Mouse (Mus musculus) embryonic facial prominence, embryonic 14.5 days (tissue): ENCODE measurements around the gene Osbp. TPM values are rescaled to one million over a fixed set of nuclear protein-coding genes. Genes with fewer than 3 reads are reported as not detected.
"Not testable (repeated sequence)": the region's sequence is repeated elsewhere in the genome, so short reads cannot be mapped to it uniquely, and the experiment has no call there.

Source experiments
- ATAC-seq: fragments of 200-750 bp; cut with Nextera tagmentation; 2 replicates; pipeline ENCODE4 v1.8.0; 2017; ENCODE audit warnings: low read depth, moderate number of reproducible peaks, moderate TSS enrichment
- DNase-seq: peaks from one replicate; pipeline ENCODE4 v3.0.0-alpha.2; 2015; ENCODE audit warnings: low spot score
- H3K27ac ChIP-seq: fragments of 300-500 bp; sonication (generic); replicated peaks from 2 replicates; pipeline ENCODE4 v1.5.1; 2014; ENCODE audit warnings: low read depth, mild to moderate bottlenecking, low read length, moderate library complexity
- H3K27me3 ChIP-seq: fragments of 300-500 bp; sonication (generic); replicated peaks from 2 replicates; pipeline ENCODE4 v1.6.1; 2014; ENCODE audit warnings: low read length; ENCODE audit not compliant: control insufficient read depth, insufficient read depth
- H3K36me3 ChIP-seq: fragments of 300-500 bp; sonication (generic); 2 replicates; pipeline ENCODE4 v1.6.1; 2014; ENCODE audit warnings: low read length, mixed read lengths; ENCODE audit not compliant: control insufficient read depth, insufficient read depth
- H3K4me1 ChIP-seq: fragments of 300-500 bp; sonication (generic); 2 replicates; pipeline ENCODE4 v1.6.1; 2014; ENCODE audit warnings: antibody characterized with exemption, low read length; ENCODE audit not compliant: control insufficient read depth, insufficient read depth
- H3K4me2 ChIP-seq: fragments of 300-500 bp; sonication (generic); 2 replicates; pipeline ENCODE4 v1.6.1; 2014; ENCODE audit warnings: low read depth, mild to moderate bottlenecking, low read length, moderate library complexity, mixed read lengths
- H3K4me3 ChIP-seq: fragments of 300-500 bp; sonication (generic); 2 replicates; pipeline ENCODE4 v1.5.1; 2014; ENCODE audit warnings: low read depth, mild to moderate bottlenecking, low read length
- H3K9ac ChIP-seq: fragments of 300-500 bp; sonication (generic); 2 replicates; pipeline ENCODE4 v1.6.1; 2014; ENCODE audit warnings: low read depth, mild to moderate bottlenecking, low read length, moderate library complexity, mixed read lengths
- H3K9me3 ChIP-seq: fragments of 300-500 bp; sonication (generic); 2 replicates; pipeline ENCODE4 v1.6.1; 2016; ENCODE audit warnings: low read length; ENCODE audit not compliant: control insufficient read depth
- WGBS: fragments of 180-500 bp; shearing (Covaris S2); extraction: QIAGEN DNeasy Blood & Tissue Kit; methylation state at CpG from one replicate; pipeline ENCODE4 v1.1.7; 2014; 5-methylcytosine and 5-hydroxymethylcytosine counted together
- polyA plus RNA-seq: library from polyadenylated mRNA; unstranded; fragments of >200 nt; fragmentation: Nextera tagmentation; extraction: Ambion mirVana; gene quantifications from 2 replicates; pipeline ENCODE4 v1.2.1, GENCODE M21; 2014

The Osbp gene
- polyA plus RNA-seq, 1 experiment from 2014 or later = 10.1 TPM

GRCm38 (mm10) chr19:11974223-11974540 lies 8.4 kb downstream of the Osbp start:
- H3K4me2 ChIP-seq = no peak overlapping the region
- H3K27ac ChIP-seq = no peak overlapping the region
- peaks cover 86% of the 10 kb centered on the region for H3K36me3 ChIP-seq
- no peaks in the 10 kb centered on the region for H3K27me3 ChIP-seq
- no peaks in the 10 kb centered on the region for H3K9me3 ChIP-seq
- H3K9ac ChIP-seq = no peak overlapping the region
- 88% methylated on average over 2 of the region's 2 CpGs for WGBS
- DNase-seq (peak; percentile 37), ATAC-seq (peak; percentile 88)
- no peaks in the 10 kb centered on the region for H3K4me1 ChIP-seq
- H3K4me3 ChIP-seq = no peak overlapping the region

- no peaks in the 10 kb centered on the region for H3K9me3 ChIP-seq
- H3K27ac ChIP-seq = no peak overlapping the region
- no peaks in the 10 kb centered on the region for H3K4me1 ChIP-seq
- no peak for DNase-seq
- peaks cover 99% of the 10 kb centered on the region for H3K36me3 ChIP-seq
- WGBS = 83% methylated on average over 4 of the region's 4 CpGs
- ATAC-seq = no peak
- no peaks in the 10 kb centered on the region for H3K27me3 ChIP-seq
- H3K4me2 ChIP-seq = no peak overlapping the region
- no peak overlapping the region for H3K9ac ChIP-seq
- H3K4me3 ChIP-seq = no peak overlapping the region
These were observed 9.9 kb downstream of the Osbp start for GRCm38 (mm10) chr19:11975683-11976082.

GRCm38 (mm10) chr19:11977363-11977762 lies 11.6 kb downstream of the Osbp start:
- 87% methylated on average over 5 of the region's 5 CpGs for WGBS
- Histone ChIP-seq H3K4me3 (no peak overlapping the region), H3K27ac (no peak overlapping the region), H3K9ac (no peak overlapping the region), H3K4me2 (no peak overlapping the region), H3K27me3 (no peaks in the 10 kb centered on the region), H3K4me1 (no peaks in the 10 kb centered on the region), H3K36me3 (peaks cover 98% of the 10 kb centered on the region), H3K9me3 (no peaks in the 10 kb centered on the region)
- DNase-seq (no peak), ATAC-seq (no peak)

GRCm38 (mm10) chr19:11980471-11980870 lies 14.7 kb downstream of the Osbp start:
- Histone ChIP-seq H3K9me3 (no peaks in the 10 kb centered on the region), H3K4me1 (no peaks in the 10 kb centered on the region), H3K27me3 (no peaks in the 10 kb centered on the region), H3K4me3 (no peak overlapping the region), H3K4me2 (no peak overlapping the region), H3K27ac (no peak overlapping the region), H3K9ac (no peak overlapping the region), H3K36me3 (peaks cover 94% of the 10 kb centered on the region)
- no peak for DNase-seq
- WGBS = 93% methylated on average over 4 of the region's 4 CpGs
- ATAC-seq = no peak

GRCm38 (mm10) chr19:11984614-11985013 lies 18.9 kb downstream of the Osbp start:
- not testable (repeated sequence) for H3K4me2 ChIP-seq, H3K27ac ChIP-seq, H3K4me3 ChIP-seq, H3K9ac ChIP-seq, H3K9me3 ChIP-seq, H3K27me3 ChIP-seq, H3K4me1 ChIP-seq, ATAC-seq, DNase-seq
- WGBS = 73% methylated on average over 5 of the region's 5 CpGs
- peaks cover 93% of the 10 kb centered on the region for H3K36me3 ChIP-seq

- Histone ChIP-seq H3K4me3 (no peak overlapping the region), H3K27me3 (no peaks in the 10 kb centered on the region), H3K36me3 (peaks cover 92% of the 10 kb centered on the region), H3K9ac (no peak overlapping the region), H3K27ac (no peak overlapping the region), H3K9me3 (no peaks in the 10 kb centered on the region), H3K4me2 (no peak overlapping the region), H3K4me1 (no peaks in the 10 kb centered on the region)
- WGBS = 87% methylated on average over 3 of the region's 3 CpGs
- no peak for DNase-seq
- no peak for ATAC-seq
These were observed 22.1 kb downstream of the Osbp start for GRCm38 (mm10) chr19:11987841-11988240.

- DNase-seq = no peak
- H3K4me2 ChIP-seq = no peak overlapping the region
- no peak for ATAC-seq
- no peaks in the 10 kb centered on the region for H3K4me1 ChIP-seq
- no peaks in the 10 kb centered on the region for H3K9me3 ChIP-seq
- no peak overlapping the region for H3K9ac ChIP-seq
- WGBS = 98% methylated on average over 7 of the region's 7 CpGs
- peaks cover 91% of the 10 kb centered on the region for H3K36me3 ChIP-seq
- no peaks in the 10 kb centered on the region for H3K27me3 ChIP-seq
- no peak overlapping the region for H3K4me3 ChIP-seq
- H3K27ac ChIP-seq = no peak overlapping the region
These were observed 23.6 kb downstream of the Osbp start for GRCm38 (mm10) chr19:11989334-11989733.

- Histone ChIP-seq H3K27ac (no peak overlapping the region), H3K9me3 (no peaks in the 10 kb centered on the region), H3K9ac (no peak overlapping the region), H3K4me2 (no peak overlapping the region), H3K27me3 (no peaks in the 10 kb centered on the region), H3K4me1 (no peaks in the 10 kb centered on the region), H3K4me3 (no peak overlapping the region), H3K36me3 (peaks cover 80% of the 10 kb centered on the region)
- ATAC-seq (no peak), DNase-seq (no peak)
- WGBS = 91% methylated on average over 9 of the region's 9 CpGs
These were observed 26.3 kb downstream of the Osbp start for GRCm38 (mm10) chr19:11992034-11992433.

GRCm38 (mm10) chr19:11992441-11993029 lies 26.8 kb downstream of the Osbp start:
- H3K27me3 ChIP-seq = no peaks in the 10 kb centered on the region
- H3K4me3 ChIP-seq = no peak overlapping the region
- no peak overlapping the region for H3K27ac ChIP-seq
- no peak for ATAC-seq
- no peaks in the 10 kb centered on the region for H3K9me3 ChIP-seq
- WGBS = 94% methylated on average over 10 of the region's 10 CpGs
- H3K4me1 ChIP-seq = no peaks in the 10 kb centered on the region
- no peak overlapping the region for H3K9ac ChIP-seq
- peaks cover 76% of the 10 kb centered on the region for H3K36me3 ChIP-seq
- no peak overlapping the region for H3K4me2 ChIP-seq
- no peak for DNase-seq
